Mouse (Mus musculus): ENCODE measurements around the gene Adnp.

Adnp gene

GRCm38 (mm10) chr2:168206725-168207644, at the start of gene Adnp:
TSS of gene Adnp (minus strand) at chr2:168207112.
- DNase-seq (ENCODE audit: low read depth, low spot score): peak; percentile 90

DNA sequence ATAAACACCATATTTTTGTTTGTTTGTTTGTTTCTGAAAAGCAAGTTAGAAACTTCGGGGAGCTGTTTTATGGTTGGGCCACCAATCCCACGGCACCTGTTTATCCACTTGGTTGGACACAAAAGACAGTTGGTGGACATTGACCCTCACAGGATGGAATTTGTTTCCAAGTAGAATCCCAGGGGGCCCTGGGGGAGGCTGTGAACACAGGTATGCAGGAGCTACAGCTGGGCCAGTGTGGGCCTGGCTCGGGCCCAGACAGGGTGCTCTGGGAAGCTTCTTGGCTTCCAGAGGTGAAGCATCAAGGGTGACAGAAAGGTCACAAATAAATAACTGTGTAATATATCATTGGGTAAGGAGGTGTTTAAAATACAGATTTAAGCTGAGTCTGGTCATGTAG, 49.6 kb upstream of the Adnp start:
- no peak for DNase-seq (ENCODE audit: low read depth, low spot score)

DNA sequence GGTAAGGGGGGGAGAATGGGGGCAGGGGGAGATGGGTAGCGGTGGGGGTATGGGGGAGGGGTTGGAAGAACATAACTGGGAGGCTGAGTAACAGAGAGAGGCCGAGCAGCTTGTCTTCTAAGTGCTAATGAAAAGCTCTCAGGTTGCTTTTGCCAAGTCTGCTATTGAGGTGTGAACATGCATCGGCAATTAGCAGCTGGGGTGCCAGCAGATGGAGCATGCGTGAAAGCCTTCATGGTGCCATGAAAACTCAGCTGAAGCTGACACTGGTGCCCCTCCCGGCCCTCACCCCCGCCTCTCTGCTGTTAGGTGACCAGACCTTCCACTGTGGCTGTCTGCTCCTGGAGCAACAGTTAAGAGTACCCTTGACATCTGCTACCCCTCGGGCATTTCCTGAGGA, 46.9 kb upstream of the Adnp start:
- DNase-seq (ENCODE audit: low read depth, low spot score): peak; percentile 70

DNA sequence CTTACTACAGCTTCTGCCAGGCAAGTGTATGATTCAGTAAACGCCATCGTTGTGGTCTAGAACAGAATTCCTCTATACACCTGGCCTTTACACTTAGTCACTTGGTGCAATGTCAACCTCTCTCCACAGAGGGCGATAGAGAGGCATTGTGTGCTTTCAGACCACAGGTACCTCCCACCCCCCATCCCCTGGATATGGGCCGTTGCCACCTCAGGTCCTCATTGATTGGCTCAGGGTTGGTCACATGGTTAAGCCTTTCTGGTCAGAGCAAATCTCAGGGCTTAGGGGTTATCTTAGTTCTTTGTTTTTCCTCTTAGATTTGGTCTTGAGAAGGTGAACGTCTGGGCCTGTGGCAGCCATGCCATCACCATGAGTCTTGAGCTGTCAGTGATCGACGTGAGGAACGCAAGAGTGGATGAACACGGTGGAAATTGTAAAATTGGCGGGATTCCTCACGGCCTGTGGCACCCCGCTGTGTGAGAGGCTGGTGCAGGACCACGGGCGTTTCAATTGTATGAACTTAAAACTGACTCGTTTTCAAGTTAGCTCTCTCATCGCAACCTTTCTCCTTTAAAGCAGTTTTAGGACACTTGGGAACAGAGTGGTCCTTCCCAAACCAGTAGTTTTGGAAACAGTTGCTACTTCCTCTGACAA, 45.9 kb upstream of the Adnp start:
- DNase-seq (ENCODE audit: low read depth, low spot score): no peak

DNA sequence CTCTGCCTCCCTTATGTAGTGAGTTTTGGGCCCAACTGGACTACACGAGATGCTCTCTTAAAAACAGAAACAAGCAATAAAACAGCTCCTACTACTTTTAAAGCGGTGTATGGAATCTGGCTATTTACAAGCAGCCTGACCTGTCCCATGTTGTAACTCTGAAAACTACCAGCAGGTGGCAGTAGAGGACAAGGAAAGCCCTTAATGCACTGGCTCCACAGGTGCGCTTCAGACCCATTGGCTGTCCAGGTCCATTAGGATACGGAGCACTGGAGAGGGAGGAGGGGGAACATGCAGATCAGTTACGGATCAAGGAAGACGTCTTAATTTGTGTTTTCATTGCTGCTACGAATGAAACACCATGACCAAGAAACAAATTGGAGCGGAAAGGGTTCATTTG, 43.4 kb upstream of the Adnp start:
- peak; percentile 52 for DNase-seq (ENCODE audit: low read depth, low spot score)

DNA sequence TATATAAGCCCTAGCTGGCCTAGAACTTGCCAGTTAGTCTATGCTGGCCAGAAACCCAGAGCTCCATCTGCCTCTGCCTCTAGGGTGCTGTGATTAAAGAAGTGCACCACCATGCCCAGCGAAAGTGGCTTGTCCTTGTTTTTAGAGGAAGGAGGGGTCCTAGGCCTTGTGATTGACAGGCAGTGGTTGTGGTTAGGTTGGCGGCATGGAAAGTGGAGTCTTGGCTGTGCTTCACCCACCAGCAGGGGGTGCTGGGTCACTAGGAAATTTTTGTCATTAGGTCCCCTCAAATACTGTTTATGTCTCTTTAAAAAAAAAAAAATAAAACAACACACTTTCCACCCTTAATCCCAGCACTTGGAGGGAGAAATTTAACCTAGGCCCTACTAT, 41.9 kb upstream of the Adnp start:
- peak; percentile 37 for DNase-seq (ENCODE audit: low read depth, low spot score)

GRCm38 (mm10) chr2:168248167-168248855, 41.4 kb upstream of the Adnp start:
- DNase-seq (ENCODE audit: low read depth, low spot score): peak; percentile 51

DNA sequence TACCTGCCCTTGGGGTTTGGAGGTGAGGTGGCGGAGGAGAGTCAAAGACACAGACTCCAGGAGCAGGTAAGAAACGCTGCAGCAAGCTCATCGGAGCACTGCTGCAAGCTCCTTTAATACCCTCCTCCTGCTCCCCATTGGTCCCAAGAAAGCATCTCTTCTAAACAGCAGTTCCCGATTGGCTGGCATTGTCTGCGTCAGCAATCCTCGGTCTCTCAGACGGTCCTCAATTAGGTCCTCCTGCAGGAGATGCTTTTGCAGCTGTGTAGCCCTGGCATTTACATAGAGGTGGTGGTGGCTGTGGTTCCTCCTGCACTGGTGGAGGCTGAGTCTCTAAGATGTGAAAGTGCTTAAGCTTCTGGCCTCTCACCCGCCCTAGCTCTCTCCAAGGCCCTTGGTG, 38.7 kb upstream of the Adnp start:
- DNase-seq (ENCODE audit: low read depth, low spot score): no peak

DNA sequence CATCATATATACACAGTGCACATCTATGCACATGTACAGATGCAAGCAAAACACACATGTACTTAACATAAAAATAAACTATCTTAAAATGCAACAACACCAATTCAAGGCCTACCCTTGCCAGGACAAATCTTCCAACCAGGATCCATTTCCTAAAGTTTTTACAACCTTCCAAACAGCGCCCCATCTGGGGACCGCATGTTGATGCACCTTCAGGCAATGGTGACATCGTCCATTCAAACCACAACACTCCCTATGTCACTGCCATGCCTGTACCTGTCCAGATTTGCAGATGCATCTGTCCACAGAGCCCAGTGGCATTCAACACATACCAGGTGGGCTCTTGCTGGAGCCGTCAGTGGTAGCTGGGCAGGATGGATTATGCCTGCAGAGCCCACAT, 36.4 kb upstream of the Adnp start:
- no peak for DNase-seq (ENCODE audit: low read depth, low spot score)

- no peak for DNase-seq (ENCODE audit: low read depth, low spot score)
These were observed 35.9 kb upstream of the Adnp start for GRCm38 (mm10) chr2:168242841-168243240.

- DNase-seq (ENCODE audit: low read depth, low spot score): no peak
These were observed 31.4 kb upstream of the Adnp start for GRCm38 (mm10) chr2:168238335-168238734.

DNA sequence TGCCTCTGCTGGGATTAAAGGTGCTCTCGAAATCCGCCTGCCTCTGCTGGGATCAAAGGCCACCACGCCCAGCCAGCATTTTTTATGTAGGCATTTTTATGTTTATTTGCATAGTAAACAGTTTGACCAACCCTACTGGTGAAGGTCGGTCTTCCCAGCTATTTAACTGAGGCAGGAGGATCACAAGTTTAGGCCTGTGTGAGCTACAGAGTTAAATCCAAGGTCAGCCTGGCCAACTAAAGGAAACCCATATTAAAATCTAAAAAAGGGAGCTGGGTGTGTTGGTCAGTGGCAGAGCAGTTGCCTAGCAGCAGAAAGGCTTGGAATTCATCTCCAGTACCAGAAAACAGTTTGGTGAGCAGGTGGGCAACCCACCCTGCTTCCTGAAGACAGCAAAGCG, 26.4 kb upstream of the Adnp start:
- no peak for DNase-seq (ENCODE audit: low read depth, low spot score)

GRCm38 (mm10) chr2:168231471-168231829, 24.5 kb upstream of the Adnp start:
- DNase-seq (ENCODE audit: low read depth, low spot score): no peak

GRCm38 (mm10) chr2:168230773-168231470, 24.0 kb upstream of the Adnp start:
- no peak for DNase-seq (ENCODE audit: low read depth, low spot score)

DNA sequence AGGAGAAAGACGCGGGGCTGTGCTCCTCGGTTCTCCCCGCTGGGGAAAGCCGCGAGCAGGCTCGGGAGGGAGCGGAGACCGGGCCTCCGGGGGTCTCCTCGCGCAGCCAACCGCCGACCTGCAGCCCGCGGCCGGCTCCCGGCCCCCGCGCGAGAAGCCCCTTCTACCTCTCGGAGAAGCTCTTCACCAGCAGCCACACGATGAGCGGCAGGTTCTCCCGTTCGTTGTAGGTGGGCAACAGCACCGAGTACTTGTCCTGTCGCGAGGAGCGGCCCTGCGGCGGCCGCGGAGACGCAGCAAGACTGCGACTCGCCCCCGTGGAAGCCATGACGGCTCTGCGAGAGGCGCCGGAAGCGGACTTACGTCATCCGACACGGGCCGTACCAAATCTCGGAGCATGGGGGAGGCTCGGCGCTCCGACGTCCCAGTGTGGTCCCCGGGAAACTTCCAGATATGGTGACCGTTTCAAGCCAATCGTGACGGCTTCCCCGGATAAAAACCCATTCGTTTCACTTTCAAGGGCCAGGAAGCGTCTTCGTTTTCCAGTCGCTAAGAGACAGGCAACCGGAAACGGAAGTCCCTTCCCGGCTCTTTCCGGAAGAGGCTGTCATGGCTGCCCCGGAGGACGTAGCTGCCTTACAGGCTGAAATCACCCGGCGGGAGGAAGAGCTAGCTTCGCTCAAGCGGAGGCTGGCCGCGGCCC, 23.3 kb upstream of the Adnp start, which contains the start of the genes Gm20716, Dpm1 and Mocs3:
Gene Gm20716 (minus strand): TSS at position 339 of the 703 bp plus-strand sequence.
Gene Dpm1 (minus strand): TSS at position 566 of the 703 bp plus-strand sequence.
Gene Mocs3 (plus strand): TSS at position 597 of the 703 bp plus-strand sequence.
- peak; percentile 82 for DNase-seq (ENCODE audit: low read depth, low spot score)

- DNase-seq (ENCODE audit: low read depth, low spot score): no peak
These were observed 22.5 kb upstream of the Adnp start for GRCm38 (mm10) chr2:168229116-168230025.

DNA sequence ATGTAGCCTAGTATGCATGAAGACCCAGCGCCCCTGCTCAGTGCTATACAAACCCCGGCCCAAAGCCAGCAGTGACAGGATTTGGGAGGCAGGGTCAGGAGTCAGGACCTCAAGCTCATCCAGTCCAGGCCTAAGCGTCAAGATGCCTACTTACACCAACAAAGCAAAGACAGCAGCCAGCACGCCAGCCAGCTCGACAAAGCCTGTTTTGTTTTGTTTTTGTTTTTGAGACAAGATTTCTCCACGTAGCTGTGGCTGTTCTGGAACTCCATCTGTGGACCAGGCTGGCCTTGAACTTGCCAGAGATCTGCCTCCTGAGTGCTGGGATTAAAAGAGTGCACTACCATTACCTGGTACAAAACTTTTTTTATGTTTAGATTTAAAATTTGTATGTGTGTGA, 16.4 kb upstream of the Adnp start:
- DNase-seq (ENCODE audit: low read depth, low spot score): no peak

DNA sequence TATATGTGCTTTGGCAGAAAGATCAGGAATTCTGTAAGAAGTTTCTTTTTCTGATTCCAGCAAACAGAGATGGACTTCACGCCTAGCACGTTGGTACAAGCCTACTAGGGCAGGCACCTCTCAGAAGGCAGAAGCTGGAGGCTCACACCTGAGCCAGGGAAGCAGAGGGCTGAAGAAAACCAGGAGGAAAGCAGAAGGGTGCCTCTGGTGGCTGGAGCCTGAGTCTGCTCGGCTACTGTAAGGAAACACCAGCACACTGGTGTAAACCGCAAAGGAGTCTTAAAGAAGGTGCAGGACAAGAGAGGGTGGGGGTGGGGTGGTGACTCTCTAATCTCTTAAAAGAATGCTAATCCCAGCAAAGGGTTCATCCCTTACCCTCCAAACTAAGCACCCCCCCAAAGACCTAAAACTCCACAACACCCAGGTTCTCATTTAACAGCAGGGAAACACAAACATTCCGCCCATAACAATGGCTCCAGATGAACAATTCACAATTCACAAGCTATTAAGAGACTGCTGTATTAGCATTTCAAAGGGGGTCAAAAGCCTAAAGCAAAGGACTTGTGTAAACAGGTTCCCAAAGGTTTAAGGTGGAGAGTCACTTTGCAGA, 7.0 kb upstream of the Adnp start:
- DNase-seq (ENCODE audit: low read depth, low spot score): no peak

GRCm38 (mm10) chr2:168207883-168208282, 971 bp upstream of the Adnp start:
- DNase-seq (ENCODE audit: low read depth, low spot score): no peak
